Mouse (Mus musculus) lung, adult 18-20 months (tissue): ENCODE results near the gene Sema6d.

Experiments used
- DNase-seq, 2 experiments: peaks; one replicate each; pipeline ENCODE4 v3.0.0; 2022; ENCODE audit warnings: mixed read lengths in 2 of 2

The Sema6d gene

DNA sequence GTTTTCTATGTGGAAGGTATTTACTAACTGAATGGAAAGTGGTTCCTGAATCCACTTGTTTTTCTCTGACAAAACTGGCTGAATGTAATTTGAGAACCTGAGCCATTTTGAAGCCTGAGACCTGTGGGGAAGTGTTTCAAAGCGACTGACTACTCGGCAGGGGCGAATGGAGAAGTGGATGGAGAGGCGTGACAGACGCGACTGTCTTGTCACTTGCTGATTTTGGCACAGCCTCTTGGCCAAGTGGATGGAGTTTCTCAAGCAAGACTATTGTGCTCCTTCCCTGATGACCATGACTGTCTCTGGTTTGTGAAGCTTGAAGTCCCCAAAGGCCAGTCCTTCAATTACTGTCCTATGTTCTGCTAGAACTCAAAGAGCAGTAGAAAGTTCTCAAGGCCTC is 530.7 kb downstream of the Sema6d start:
- DNase-seq: no peak

- no peak for DNase-seq
Observed at GRCm38 (mm10) chr2:124621972-124622621, 532.3 kb downstream of the Sema6d start.

GRCm38 (mm10) chr2:124624247-124624929 is 534.6 kb downstream of the Sema6d start:
- DNase-seq: no peak

GRCm38 (mm10) chr2:124626425-124626824 is 536.7 kb downstream of the Sema6d start:
- no peak for DNase-seq

GRCm38 (mm10) chr2:124627664-124628063 is 537.9 kb downstream of the Sema6d start:
- DNase-seq: no peak

DNA sequence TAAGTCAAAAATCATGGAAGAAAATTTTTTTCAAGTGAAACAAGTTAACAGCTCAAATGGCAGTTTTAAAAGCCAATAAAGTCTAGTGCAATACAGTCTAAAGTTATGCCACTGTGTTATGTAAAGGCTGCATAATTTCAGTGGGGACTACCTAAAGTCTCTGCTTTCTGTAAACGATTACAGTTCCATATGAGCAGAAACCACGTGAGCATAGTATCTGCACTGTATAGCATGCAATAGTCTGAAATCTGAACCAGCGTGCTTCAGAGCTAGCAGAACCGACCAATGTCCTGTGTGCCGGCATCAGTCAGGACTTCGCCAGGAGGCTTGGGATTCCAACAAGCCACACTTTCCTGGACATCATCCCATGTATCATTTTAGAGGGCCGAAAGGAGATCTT is 538.9 kb downstream of the Sema6d start:
- no peak for DNase-seq

DNA sequence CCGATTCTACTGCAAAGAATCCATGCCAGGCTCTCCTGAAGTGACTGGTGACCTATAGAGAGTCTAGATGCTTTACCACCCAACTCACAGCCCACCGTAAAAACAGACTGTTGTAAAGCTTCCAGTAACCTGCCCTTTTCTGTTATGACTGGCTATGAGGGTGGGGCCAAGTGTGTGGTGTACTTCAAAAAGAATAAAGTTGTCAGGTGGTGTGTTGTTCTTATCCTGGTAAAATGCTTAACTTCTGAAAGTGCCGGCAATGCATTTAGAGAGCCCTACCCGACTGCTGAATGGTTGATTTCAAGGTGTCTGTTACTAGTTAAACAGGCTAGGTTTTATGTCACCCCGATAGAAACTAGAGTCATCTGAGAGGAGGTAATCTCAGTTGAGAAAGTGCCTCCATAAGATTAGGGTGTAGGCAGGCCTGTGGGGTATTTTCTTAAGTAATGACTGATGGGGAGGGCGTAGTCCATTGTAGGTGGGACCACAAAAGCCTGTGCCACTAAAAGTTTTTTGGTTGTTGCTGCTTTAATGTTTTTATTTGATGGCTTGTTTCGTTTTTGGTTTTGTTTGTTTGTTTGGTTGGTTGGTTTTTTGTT is 544.7 kb downstream of the Sema6d start:
- DNase-seq: no peak

GRCm38 (mm10) chr2:124635271-124635865 is 545.6 kb downstream of the Sema6d start:
- DNase-seq: no peak

- no peak for DNase-seq
Observed at GRCm38 (mm10) chr2:124637080-124637479, 547.3 kb downstream of the Sema6d start.

DNA sequence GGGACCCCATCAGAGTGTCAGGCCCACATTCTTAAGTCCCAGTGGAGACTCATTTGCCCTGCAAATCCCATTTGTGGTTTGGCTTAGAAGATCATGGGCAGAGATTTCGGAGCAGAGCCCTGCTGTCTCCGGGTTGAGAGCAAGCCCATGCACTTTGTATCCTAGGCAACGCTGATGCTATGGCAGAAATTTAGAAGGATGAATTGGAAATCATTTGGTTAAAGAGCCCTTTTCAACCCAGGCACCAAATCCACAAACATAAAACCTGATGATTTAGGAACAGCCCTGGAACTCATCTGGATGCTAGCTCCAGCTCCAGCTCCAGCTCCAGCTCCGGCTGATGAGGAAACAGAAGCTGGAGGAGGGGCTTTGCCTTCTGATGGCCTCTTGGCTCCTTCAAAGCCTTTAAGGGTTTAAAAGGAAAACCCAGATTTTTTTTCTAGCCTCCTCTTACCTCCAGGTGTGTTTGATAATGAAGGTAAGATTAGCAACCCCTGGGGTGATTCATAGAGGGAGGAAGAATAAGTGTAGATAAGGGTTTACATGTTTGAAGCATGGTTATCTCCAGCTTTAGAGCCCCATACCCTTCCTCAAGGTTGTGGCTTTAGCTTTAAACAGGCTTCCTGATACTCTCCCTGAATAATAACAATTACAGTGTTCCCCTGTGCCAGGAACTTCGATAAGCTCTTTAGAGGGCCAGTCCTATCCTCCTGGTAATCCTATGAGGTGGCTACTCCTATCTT is 549.6 kb downstream of the Sema6d start:
- DNase-seq: no peak

DNA sequence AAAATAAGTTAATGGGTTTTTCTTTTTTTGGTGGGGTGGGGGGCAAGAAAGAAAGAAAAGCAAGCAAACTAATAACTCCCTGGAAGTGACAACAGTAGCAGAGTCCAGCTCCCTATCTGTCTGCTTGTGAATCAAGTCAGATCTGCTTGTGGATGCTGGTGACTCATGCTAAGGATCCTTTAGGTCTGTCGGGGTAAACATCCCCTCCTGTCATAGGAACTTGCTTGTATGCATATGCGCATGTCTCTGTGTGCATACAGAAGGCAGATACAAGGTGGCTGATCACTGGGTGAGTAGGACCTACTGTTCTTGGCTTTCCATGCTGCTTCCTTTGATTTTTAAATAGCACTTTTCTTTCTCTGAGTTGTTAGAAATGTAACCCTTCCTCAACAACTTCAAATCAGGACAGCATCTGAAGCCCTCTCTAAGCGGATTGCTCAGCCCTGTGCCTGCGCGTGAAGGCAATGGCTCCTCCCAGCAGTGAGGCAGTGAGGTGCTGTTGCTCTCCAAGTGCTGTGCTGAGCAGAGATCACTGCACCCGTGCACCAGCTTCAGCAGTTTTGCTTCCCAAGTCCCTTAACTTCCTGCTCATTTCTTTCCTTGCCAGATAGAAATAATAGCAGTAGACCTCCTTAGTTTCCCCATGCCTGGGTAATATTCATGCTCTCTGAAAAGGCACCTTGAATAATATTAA is 550.9 kb downstream of the Sema6d start:
- no peak for DNase-seq

- no peak for DNase-seq
Observed at GRCm38 (mm10) chr2:124641194-124641558, 551.4 kb downstream of the Sema6d start.

DNA sequence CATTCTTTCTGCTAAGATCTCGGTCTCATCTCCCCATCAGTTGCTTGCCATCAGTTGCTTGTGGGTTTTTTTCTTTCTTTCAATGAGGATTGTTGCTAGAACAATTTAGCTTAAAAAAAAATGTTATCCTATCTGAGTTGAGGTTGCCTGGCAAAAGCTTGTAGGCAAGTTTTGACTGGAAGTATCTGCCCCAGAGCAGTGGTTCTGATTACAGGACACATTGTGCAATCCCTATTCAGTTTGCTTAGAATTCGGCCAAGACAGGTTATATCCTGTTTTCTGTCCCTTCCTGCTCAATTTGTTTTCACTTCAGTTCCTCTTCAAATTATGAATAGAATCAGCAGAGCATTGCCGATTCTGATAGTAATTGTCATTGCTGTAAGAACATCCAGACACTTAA is 552.4 kb downstream of the Sema6d start:
- no peak for DNase-seq

GRCm38 (mm10) chr2:124650609-124651008 is 560.8 kb downstream of the Sema6d start:
- DNase-seq: no peak

DNA sequence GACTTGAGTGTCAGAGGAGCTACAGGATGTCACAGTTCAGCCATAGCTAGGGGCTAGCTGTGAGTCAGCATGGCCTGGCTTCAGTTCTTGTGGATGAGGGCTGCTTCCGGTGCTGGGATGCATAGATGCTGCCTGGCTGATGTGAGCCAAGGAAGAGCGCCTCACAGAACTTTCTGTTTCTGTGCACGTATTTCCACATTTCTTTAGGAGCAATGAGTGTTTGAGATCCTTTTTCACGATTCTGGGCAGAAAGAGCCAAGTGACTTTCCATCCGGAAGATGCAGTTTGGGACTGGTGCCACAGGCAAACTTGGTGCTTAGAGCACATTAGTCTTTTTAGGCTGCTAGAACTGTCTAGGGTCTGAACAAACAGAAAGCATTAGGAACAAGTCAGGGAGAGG is 561.4 kb downstream of the Sema6d start:
- no peak for DNase-seq

- DNase-seq: no peak
Observed at GRCm38 (mm10) chr2:124653161-124653560, 563.4 kb downstream of the Sema6d start.

- DNase-seq: no peak
Observed at GRCm38 (mm10) chr2:124657358-124657757, 567.6 kb downstream of the Sema6d start.

DNA sequence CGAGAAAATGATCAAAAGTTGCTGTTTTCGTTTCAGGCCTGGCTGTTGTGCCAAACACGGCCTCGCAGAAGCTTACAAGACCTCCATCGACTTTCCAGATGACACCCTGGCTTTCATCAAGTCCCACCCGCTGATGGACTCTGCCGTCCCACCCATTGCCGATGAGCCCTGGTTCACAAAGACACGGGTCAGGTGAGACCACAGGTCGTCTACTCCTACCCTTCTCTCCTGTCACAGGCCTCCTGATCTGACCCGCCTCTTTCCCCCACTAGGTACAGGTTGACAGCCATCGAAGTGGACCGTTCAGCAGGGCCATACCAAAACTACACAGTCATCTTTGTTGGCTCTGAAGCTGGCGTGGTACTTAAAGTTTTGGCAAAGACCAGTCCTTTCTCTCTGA is 568.6 kb downstream of the Sema6d start:
- no peak for DNase-seq

DNA sequence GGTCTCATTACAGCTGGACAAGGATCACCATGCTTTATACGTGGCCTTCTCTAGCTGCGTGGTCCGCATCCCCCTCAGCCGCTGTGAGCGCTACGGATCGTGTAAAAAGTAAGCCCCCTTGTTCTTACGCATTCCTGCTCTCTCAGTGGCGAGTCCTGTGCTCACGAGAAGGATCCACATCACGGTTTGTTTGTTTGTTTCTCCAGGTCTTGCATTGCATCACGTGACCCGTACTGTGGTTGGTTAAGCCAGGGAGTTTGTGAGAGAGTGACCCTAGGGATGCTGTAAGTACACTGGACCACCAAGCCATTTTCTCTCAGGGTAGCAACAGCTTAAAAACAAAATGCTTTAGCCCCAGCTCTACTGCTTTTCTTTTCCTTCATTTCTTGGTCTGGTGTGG is 569.8 kb downstream of the Sema6d start:
- DNase-seq: no peak

DNA sequence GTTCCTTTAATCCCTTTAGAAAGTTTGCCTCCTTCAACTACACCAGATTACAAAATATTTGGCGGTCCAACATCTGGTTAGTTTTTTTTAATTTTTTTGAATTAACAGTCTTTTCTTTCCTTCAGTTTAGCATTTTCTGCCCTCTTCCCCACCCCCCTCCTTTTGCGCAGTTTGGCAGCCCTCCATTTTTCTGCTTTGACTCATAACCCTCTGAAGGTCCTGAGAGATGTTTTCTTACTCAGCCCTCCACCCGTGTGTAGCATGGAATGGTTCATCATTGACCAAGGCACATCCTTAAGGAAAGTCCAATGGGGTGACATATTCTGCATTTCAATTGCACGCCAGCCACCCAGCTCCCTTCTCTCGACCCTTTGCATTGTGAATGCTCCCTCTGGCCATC is 570.9 kb downstream of the Sema6d start:
- DNase-seq: no peak

DNA sequence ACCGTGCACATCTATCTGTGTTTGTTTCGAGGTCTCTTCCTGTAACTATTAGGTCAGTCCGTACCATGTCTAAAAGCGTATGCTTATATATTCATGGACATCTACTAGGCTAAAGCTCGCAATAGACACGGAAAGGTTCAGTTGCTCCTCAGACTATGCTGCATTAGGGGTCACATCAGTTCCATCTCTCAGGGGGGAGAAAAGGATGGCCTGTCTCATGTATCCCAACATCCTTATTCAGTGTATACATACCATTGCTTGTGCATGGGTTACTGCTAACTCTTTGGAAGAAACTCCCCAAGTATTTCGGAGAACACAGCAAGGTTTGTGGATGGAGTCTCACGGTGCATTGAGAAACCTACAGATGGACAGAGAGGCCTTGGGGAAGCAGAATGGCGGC is 571.5 kb downstream of the Sema6d start:
- DNase-seq: no peak

GRCm38 (mm10) chr2:124662257-124662656 is 572.5 kb downstream of the Sema6d start:
- peak in 1 of 2 experiments; percentile 11 for DNase-seq

DNA sequence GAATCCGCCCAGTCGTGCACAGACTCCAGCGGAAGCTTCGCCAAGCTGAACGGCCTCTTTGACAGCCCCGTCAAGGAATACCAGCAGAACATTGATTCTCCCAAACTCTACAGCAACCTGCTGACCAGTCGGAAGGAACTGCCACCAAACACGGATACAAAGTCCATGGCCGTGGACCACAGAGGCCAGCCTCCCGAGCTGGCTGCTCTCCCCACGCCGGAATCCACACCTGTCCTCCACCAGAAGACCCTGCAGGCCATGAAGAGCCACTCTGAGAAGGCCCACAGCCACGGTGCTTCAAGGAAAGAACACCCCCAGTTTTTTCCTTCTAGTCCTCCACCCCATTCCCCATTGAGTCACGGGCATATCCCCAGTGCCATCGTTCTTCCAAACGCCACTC is 574.4 kb downstream of the Sema6d start:
- DNase-seq: no peak
